Mouse (Mus musculus) liver, embryonic 14.5 days (tissue): ENCODE results near the gene Cyp2j7. TPM values are rescaled to one million over a fixed set of nuclear protein-coding genes. Genes with fewer than 3 reads are reported as not detected.
"Not testable (repeated sequence)": the region's sequence is repeated elsewhere in the genome, so short reads cannot be mapped to it uniquely, and the experiment has no call there.

Source experiments
- ATAC-seq: fragments of 200-750 bp; cut with Nextera tagmentation; 2 replicates; pipeline ENCODE4 v1.8.0; 2017; ENCODE audit warnings: moderate number of reproducible peaks, mild to moderate bottlenecking, moderate library complexity; ENCODE audit not compliant: insufficient read depth
- DNase-seq, 3 experiments: peaks; one replicate each; pipeline ENCODE4 v3.0.0-alpha.2; 2012 to 2013; ENCODE audit warnings: low read depth in 3 of 3, low spot score in 3 of 3
- H3K27ac ChIP-seq: fragments of 300-500 bp; sonication (generic); 2 replicates; pipeline ENCODE4 v1.5.1; 2014; ENCODE audit warnings: moderate library complexity, mild to moderate bottlenecking, control low read depth, inconsistent platforms
- H3K27me3 ChIP-seq: fragments of 300-500 bp; sonication (generic); 2 replicates; pipeline ENCODE4 v1.6.1; 2014; ENCODE audit warnings: mild to moderate bottlenecking, low read length, moderate library complexity; ENCODE audit not compliant: control insufficient read depth, insufficient read depth
- H3K36me3 ChIP-seq: fragments of 300-500 bp; sonication (generic); replicated peaks from 2 replicates; pipeline ENCODE4 v1.6.1; 2014; ENCODE audit warnings: low read depth; ENCODE audit not compliant: control insufficient read depth, insufficient read depth
- H3K4me1 ChIP-seq, 2 experiments: fragments of 200-500 bp in 1 of 2; fragments of 300-500 bp in 1 of 2; sonication (generic) in 1 of 2; replicated peaks; 2 replicates each; pipeline ENCODE4 v1.6.1; 2012 to 2014; ENCODE audit warnings: antibody characterized with exemption in 1 of 2, inconsistent platforms in 1 of 2, low read length in 1 of 2; ENCODE audit not compliant: control insufficient read depth in 2 of 2, insufficient read depth in 2 of 2
- H3K4me2 ChIP-seq: fragments of 300-500 bp; sonication (generic); 2 replicates; pipeline ENCODE4 v1.6.1; 2014; ENCODE audit warnings: low read depth, mild to moderate bottlenecking, control low read depth, moderate library complexity
- H3K4me3 ChIP-seq, 2 experiments: fragments of 200-500 bp in 1 of 2; fragments of 300-500 bp in 1 of 2; sonication (generic) in 1 of 2; 2 replicates each; pipeline ENCODE4 v1.5.1; 2012 to 2014; ENCODE audit warnings: low read depth in 2 of 2, low read length in 2 of 2, mild to moderate bottlenecking in 2 of 2, control low read depth in 1 of 2, inconsistent platforms in 1 of 2, moderate library complexity in 1 of 2; ENCODE audit not compliant: insufficient read depth in 1 of 2
- H3K9ac ChIP-seq: fragments of 300-500 bp; sonication (generic); replicated peaks from 2 replicates; pipeline ENCODE4 v1.6.1; 2014; ENCODE audit warnings: mild to moderate bottlenecking, control low read depth, moderate library complexity
- H3K9me3 ChIP-seq: fragments of 300-500 bp; sonication (generic); 2 replicates; pipeline ENCODE4 v1.6.1; 2016; ENCODE audit warnings: low read length, mixed read lengths; ENCODE audit not compliant: control insufficient read depth
- CTCF ChIP-seq: IDR thresholded peaks from 2 replicates; pipeline ENCODE4 v1.5.1; 2016; ENCODE audit warnings: antibody characterized with exemption, low read depth, control low read depth
- EP300 ChIP-seq: IDR thresholded peaks from 2 replicates; pipeline ENCODE4 v1.6.1; 2016; ENCODE audit warnings: antibody characterized with exemption, low read depth
- WGBS: fragments of 180-500 bp; shearing (Covaris S2); extraction: QIAGEN DNeasy Blood & Tissue Kit; methylation state at CpG from one replicate; pipeline ENCODE4 v1.1.7; 2014; ENCODE audit not compliant: insufficient replicate concordance; 5-methylcytosine and 5-hydroxymethylcytosine counted together
- polyA plus RNA-seq, 2 experiments: library from polyadenylated mRNA; depleted of rRNA in 1 of 2; stranded (reverse) in 1 of 2; unstranded in 1 of 2; fragments of >200 nt; fragmentation: Nextera tagmentation in 1 of 2; extraction: Ambion mirVana in 1 of 2; gene quantifications; 2 replicates each; pipeline versions ENCODE4 v1.2.1 to v1.2.3; 2012 to 2014

Cyp2j7 gene
- polyA plus RNA-seq (2012; rRNA removed), result not detected in 2 replicates
- not detected in 2 replicates for polyA plus RNA-seq (2014; fragmentation: Nextera tagmentation; extraction: Ambion mirVana)

DNA sequence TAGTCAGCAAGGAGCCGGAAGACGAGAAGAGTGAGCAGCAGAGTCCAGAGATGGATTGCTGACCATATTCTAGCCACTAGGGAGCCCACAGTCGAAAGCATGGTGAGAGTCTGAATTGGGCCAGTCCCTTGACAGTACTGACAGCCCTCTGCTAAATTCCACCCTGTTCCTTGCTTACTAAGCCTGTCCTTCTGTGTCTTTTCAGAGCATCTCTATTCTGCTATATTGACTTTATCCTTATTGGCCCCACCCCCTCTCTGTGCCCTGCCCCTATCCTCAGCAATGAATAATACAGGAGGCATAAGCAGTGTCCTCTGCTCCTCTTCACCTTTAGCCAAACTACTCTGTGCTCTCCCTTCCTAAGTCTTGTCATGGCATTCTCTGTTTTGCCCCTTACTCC lies at the start of gene Cyp2j7:
TSS of gene Cyp2j7 (minus strand) at position 101 of the 400 bp plus-strand sequence.
- Histone ChIP-seq H3K4me3 (no peak within 1 kb of the TSS), H3K4me1 (no peaks in the 10 kb centered on the region), H3K27ac (no peak within 1 kb of the TSS), H3K36me3 (no peaks in the 10 kb centered on the region), H3K9ac (no peak within 1 kb of the TSS), H3K9me3 (no peaks in the 10 kb centered on the region), H3K27me3 (no peaks in the 10 kb centered on the region), H3K4me2 (no peak within 1 kb of the TSS)
- ATAC-seq (no peak), DNase-seq (no peak)
- TF ChIP-seq CTCF (no peak), EP300 (no peak)
- WGBS, result 52% methylated on average over 3 of the region's 3 CpGs

DNA sequence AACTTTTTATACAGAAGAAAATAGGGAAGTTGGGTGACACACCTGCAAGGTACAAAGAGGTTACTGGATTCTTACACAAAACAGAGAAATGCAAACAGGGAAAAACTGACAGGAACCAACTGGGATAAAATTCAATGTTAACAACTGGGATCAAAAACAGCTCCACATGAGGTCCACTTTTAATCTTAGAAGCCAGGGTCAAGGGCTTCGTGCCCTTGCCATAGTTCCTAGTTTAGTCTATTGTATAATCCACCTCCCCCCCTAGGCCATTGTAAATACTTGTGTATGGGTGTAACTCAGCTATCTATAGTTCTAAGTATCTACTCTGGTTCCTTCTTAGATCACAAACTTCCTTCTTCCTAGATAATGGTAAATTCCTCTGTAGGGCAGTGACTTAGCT lies 40.4 kb upstream of the Cyp2j7 start:
- not testable (repeated sequence) for H3K36me3 ChIP-seq, H3K27me3 ChIP-seq, H3K4me1 ChIP-seq, DNase-seq, H3K9ac ChIP-seq, ATAC-seq, H3K9me3 ChIP-seq, H3K4me2 ChIP-seq, H3K27ac ChIP-seq, H3K4me3 ChIP-seq
- 26% methylated on average over 1 of the region's 1 CpGs for WGBS

DNA sequence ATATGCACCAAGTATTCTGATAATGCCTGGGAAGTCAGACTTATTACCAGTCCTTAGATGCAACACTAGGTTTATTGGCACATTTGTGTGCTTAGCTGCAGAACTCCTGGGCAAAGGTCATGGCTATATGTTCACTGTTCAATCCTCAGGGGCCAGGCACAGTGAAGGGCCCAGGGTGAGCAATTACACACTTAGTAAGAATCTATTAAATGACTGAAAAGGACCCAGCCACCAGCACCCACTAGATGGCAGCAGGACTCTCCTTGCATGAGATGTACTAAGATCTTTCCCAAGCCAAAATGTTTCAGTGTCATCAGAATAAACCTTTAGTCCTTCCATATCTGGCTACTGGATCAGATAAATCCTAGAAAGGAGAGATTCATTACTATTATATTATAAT lies 37.4 kb upstream of the Cyp2j7 start:
- no peak overlapping the region for H3K9ac ChIP-seq
- no peak overlapping the region for H3K27ac ChIP-seq
- H3K4me2 ChIP-seq, result no peak overlapping the region
- H3K4me1 ChIP-seq, result no peaks in the 10 kb centered on the region
- H3K36me3 ChIP-seq, result no peaks in the 10 kb centered on the region
- no peaks in the 10 kb centered on the region for H3K27me3 ChIP-seq
- no peak for DNase-seq
- TF ChIP-seq CTCF, result peak; percentile 23; the same call in 1 of the 2 replicates
- TF ChIP-seq EP300, result no peak
- H3K4me3 ChIP-seq, result no peak overlapping the region
- H3K9me3 ChIP-seq, result no peaks in the 10 kb centered on the region
- ATAC-seq, result no peak

DNA sequence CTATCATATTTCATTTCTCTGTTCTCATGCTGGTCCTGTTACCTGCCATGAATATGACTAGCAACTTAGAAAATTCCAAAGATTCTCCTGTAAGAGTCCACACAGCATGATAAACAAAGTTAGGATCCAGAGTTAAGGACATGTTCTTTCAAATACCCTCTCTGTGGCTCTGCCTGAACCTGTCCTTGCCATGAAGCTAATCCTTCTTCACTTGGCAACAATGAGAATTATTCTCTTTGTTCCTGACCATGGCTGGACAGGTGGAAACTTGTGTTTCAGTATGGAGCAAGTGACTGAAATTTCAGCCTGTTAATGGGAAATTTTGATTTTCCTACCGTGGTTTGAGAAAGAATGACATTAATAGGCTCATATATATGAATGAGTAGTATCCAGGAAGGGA lies 39.8 kb downstream of the Cyp2j7 start:
- Histone ChIP-seq H3K27me3 (no peaks in the 10 kb centered on the region), H3K4me1 (no peaks in the 10 kb centered on the region), H3K27ac (no peak overlapping the region), H3K36me3 (no peaks in the 10 kb centered on the region), H3K9me3 (no peaks in the 10 kb centered on the region), H3K4me2 (no peak overlapping the region), H3K4me3 (no peak overlapping the region), H3K9ac (no peak overlapping the region)
- ATAC-seq (no peak), DNase-seq (no peak)
- TF ChIP-seq CTCF (no peak), EP300 (no peak)
- 37% methylated on average over 1 of the region's 1 CpGs for WGBS

DNA sequence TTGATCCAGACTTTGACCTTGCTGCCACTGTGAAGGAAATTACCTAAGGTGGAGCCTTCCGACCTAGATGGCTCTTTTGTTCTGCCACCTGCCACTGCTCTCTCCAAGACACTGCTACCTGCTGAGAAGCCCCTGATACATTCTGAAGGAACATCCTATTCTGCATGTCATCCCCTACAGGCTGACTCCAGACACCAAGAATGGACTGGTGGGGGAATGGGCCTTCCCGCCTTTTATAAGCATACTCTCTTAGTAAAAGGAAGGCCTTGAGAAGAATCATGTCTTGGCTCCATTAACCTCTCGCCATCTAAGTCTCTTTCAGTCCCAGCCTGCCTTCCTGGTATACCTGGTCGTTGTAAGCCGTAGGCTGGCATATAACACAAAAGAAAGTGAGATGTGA lies 47.1 kb downstream of the Cyp2j7 start:
- not testable (repeated sequence) for H3K9me3 ChIP-seq, DNase-seq, H3K4me2 ChIP-seq, ATAC-seq, H3K9ac ChIP-seq, H3K27ac ChIP-seq, H3K36me3 ChIP-seq, H3K4me1 ChIP-seq, H3K4me3 ChIP-seq, H3K27me3 ChIP-seq
- 60% methylated on average over 5 of the region's 5 CpGs for WGBS

DNA sequence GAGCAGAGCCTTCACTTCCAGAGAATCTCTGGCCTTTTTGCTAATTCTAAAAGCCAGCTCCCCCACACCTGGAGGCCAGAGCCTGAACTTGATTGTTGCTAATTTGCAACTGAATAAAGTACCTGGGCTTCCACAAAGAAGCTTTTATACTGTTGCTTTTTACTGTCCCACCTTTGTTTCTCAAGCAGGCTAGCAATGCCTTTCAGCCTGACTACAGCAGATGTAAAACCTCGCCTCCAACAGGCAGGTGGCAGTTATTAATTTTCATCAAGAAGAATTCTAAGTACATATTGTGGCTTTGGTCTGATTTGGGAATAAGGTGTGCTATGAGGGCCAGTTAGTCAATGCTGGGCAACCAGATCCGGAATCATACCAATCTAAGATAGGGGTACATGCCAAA lies 47.8 kb downstream of the Cyp2j7 start:
- DNase-seq, ATAC-seq, H3K4me3 ChIP-seq, H3K4me1 ChIP-seq, H3K27ac ChIP-seq, H3K4me2 ChIP-seq, H3K36me3 ChIP-seq, H3K27me3 ChIP-seq, H3K9me3 ChIP-seq, H3K9ac ChIP-seq: not testable (repeated sequence)
- WGBS, result 47% methylated on average over 2 of the region's 2 CpGs

DNA sequence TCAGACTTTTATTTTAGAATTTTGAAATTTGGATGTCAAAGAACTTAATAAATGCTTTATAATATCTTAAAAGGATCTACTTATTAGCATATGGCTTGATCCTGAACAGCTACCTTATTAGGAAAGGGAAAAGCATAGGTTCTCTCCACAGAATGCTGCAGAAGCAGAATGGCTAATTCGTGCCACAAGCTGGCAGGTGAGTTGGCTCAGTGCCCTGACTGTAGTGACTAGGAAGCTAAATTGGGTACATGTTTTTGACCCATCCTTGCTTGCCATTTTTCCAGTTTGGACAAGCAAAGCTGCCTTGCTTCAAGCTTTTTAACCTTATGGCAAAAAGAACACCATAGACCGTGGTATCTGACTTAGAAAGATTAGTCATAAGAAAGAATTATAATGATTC lies 48.3 kb downstream of the Cyp2j7 start:
- not testable (repeated sequence) for H3K4me1 ChIP-seq, ATAC-seq, H3K4me2 ChIP-seq, H3K9ac ChIP-seq, DNase-seq, H3K9me3 ChIP-seq, H3K4me3 ChIP-seq, H3K36me3 ChIP-seq, H3K27ac ChIP-seq, H3K27me3 ChIP-seq
- 60% methylated on average over 2 of the region's 2 CpGs for WGBS

DNA sequence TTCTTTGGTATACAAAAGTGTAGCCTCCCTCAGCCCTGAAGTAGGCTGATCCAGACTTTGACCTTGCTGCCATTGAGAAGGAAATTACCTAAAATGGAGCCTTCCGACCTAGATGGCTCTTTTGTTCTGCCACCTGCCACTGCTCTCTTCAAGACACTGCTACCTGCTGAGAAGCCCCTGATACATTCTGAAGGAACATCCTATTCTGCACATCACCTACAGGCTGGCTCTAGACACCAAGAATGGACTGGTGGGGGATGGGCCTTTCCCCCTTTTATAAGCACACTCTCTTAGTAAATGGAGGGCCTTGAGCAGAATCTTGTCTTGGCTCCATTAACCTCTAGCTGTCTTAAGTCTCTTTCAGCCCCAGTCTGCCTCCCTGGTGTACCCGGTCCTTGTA lies 51.7 kb downstream of the Cyp2j7 start:
- not testable (repeated sequence) for H3K4me3 ChIP-seq, H3K36me3 ChIP-seq, H3K9ac ChIP-seq, H3K27me3 ChIP-seq, DNase-seq, H3K27ac ChIP-seq, H3K4me2 ChIP-seq, H3K4me1 ChIP-seq, H3K9me3 ChIP-seq, ATAC-seq
- WGBS, result 69% methylated on average over 2 of the region's 2 CpGs
